Mouse (Mus musculus): ENCODE data around the gene Tnip1.

GRCm38 (mm10) chr11:54909273-54909672 is 53.4 kb downstream of the Tnip1 start:
- TF ChIP-seq GATA1 (IDR thresholded peaks at IDR 0.05; ENCODE audit: low read length), result no peak
- no peak for TF ChIP-seq TAL1 (IDR thresholded peaks at IDR 0.05; ENCODE audit: low read length)
